Mouse (Mus musculus) cerebellum, adult 11-12 months (tissue): ENCODE measurements around the gene Fam161b.
"Not testable (repeated sequence)": the region's sequence is repeated elsewhere in the genome, so short reads cannot be mapped to it uniquely, and the experiment has no call there.

Experiments used
- DNase-seq: peaks from one replicate; pipeline ENCODE4 v3.0.0; 2022

Gene Fam161b

DNA sequence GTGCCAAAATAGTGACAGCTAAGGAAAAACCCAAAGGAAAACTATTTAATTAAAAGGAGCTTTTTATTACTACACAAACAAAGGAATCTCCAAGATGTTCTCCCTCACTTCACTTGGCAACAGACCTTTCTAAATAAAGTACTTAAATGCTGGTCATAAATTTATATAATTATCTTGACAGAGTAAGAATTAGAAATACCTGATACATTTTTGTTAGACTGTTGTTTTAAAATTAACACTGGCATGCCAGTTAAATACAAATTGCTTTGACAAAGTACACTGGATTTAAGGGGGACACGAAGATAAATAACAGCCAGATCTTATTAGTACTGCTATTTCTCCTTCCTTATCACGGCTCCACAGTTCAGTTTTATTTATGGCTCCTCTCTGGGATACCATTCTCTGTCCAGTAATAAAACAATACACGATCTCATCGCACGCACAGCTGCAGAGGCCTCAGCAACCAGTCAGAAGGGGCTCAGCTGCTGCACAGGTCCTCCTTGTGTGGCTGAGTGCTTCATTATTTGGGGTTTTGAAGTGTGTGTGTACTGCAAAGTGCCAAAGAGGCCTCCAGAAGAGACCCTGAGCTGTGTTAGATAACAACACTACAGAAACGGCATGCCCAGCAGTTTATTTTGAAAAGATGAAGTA is 12.3 kb upstream of the Fam161b start:
- DNase-seq: no peak

DNA sequence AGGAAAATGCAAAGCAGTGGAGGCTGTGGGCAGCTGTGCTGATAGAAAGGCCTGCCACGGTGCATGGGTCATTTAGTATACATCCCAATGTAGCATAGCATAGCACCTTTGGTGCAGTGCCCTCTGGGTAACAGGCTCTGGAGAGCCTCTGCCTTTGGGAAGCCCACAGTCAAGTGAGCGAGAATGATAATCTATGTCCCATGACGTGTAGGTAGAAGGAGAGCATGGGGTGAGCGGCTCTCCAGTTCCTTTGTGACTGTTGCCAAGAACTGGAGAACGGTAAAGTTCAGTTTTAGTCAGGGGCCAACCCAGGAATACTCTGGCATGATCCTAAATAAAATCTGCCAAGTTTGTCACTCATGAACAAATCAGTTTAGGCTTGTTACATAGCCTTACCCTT is 10.0 kb upstream of the Fam161b start:
- no peak for DNase-seq

DNA sequence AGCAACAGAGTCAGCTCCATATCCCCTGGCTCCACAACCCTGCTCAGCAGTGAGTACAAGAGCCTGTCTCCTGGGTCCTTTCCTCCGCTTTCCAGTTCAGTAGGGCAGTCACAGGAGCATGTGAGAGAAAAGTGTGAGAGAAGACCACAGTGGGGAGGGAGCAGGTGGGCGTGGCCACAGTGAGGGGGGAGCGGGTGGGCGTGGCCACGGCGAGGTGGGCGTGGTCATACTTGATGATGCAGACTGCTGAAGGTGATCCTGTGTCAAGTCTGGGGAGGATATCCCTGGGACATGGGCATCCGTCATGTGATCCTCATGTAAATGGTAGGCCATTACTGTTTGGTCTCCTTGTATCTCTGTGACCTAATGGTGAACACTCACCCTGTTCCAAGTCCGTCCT is 5.3 kb upstream of the Fam161b start:
- DNase-seq: no peak

DNA sequence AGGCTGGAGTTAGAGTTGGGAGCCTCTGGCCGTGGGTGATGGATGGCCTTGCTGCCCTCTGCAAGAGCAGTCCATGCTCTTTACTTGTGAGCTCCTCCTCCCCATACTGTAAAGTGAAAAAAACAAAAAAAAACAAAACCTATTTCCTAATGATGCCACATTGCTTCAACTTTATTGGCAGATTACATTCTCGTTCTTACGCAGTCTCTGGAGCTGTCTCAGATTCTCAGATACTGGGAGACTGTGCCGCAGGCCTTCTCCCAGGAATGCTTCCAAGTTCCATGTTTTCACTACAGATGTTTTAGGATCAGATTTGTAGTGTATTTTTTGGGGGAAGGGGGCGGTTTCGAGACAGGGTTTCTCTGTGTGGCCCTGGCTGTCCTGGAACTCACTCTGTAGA is 3.5 kb upstream of the Fam161b start:
- DNase-seq: no peak

DNA sequence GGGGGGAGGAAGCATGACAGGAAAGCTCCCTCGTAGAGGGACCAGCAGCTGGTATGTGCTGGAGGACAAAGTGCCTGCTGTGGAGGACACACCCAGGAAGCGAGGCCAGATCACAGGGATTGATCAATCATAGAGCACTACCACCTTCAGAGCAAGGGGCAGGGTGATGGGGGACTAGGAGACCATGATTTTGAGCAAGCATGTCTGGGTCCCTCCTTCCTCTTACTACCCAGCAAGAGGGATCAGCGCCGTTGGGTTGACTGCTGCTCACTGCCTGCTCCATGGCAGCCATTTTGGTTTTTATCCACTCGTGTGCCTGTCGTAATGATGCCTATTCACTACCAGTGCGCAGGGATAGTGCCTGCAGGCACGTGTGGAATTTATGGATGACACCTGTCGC is 2.7 kb upstream of the Fam161b start:
- no peak for DNase-seq

DNA sequence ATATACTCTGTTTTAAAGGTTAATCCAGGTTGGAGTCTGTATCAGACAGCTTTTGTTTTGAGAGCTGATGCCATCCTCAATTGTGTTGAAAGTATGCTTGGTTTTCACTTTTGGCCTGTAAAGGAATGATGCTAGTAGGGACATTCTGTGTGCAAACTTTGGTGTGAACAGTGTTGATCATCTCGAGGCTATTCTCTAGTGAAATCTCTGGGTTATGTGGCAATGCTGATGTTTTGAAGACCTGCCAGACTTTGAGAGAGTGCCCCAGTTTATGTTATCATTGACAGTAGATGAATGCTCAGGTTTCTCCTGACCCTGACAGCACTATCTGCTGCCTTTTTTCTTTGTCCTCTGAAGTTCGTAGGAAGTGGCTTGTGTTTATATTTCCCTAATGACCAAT is 1.2 kb upstream of the Fam161b start:
- no peak for DNase-seq

DNA sequence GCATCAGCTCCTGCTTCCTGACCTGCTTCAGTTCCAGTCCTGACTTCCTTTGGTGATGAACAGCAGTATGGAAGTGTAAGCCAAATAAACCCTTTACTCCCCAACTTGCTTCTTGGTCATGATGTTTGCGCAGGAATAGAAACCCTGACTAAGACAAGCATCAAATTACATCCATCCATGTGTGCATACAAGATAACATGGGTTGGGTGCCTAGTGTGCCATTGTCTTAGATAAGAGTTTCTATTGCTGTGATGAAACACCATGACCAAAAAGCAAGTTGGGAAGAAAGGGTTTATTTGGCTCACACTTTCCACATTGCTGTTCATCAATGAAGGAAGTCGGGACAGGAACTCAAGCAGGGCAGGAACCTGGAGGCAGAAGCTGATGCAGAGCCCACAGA is 2.9 kb downstream of the Fam161b start:
- DNase-seq: not testable (repeated sequence)

DNA sequence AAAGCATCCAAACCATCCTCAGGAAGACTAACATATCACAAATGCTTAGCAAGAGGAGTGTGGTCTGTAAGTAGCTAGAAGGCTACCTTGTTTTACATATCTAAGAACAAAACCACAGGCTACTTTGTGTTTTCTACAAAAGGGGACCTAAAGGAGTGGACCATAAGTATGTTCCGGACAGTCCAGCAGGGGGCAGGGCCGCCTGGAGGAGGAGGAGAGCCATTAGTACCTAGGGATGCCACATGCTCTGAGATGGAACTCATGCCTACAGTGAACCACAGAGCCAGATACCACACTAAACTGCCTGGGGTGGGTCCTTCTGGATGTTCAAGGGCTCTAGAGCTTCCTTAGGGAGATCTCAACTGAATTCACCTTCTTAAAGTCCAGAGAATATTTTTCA is 14.4 kb downstream of the Fam161b start:
- DNase-seq: no peak

DNA sequence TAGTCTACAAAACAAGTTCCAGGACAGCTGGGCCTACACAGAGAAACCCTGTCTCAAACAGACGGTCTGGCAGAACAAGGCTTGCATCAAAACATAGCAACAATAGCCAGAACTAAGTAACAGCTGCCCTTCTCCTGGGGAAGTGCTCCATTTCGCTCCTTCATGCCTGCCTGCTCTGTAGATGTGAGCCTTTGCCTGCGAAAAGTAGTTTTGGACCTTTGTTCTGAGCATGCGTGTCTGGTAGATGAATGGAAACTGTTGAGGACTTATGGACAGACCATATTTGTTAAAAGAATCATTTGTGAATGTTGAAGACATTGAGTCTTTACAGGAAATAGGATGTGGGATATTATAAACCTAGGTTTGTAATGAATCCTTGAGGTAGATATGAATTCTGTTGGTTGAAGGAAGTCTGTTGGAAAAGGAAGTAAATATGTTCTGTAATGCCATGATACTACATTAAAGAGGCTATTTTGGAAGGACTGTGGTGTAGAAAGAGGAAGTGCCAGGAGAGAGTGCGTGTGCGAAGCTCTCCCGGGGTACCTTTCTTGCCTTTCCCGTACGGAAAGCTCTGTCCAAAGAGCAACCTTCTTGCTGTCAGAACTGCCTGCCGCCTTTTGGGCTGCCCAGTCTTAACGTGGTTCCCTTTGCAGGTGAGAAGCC is 24.5 kb downstream of the Fam161b start:
- DNase-seq: no peak

DNA sequence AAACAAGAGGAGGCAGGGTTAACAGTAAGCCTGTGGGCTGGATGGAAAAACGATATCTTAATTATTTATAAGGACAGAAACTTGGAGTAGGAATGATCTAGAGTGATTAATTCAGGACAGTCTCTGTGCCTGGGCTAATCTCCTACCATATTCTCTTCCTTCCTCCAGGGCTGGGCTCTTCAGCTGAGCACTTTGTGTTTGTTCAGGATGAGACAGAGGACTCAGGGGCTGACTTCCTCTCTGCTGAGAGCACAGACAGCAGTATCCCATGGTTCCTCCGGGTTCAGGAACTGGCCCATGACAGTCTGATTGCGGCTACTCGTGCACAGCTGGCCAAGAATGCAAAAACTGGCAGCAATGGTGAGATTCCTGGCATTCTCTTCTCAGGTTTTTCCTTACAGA is 34.5 kb downstream of the Fam161b start:
- DNase-seq: no peak

DNA sequence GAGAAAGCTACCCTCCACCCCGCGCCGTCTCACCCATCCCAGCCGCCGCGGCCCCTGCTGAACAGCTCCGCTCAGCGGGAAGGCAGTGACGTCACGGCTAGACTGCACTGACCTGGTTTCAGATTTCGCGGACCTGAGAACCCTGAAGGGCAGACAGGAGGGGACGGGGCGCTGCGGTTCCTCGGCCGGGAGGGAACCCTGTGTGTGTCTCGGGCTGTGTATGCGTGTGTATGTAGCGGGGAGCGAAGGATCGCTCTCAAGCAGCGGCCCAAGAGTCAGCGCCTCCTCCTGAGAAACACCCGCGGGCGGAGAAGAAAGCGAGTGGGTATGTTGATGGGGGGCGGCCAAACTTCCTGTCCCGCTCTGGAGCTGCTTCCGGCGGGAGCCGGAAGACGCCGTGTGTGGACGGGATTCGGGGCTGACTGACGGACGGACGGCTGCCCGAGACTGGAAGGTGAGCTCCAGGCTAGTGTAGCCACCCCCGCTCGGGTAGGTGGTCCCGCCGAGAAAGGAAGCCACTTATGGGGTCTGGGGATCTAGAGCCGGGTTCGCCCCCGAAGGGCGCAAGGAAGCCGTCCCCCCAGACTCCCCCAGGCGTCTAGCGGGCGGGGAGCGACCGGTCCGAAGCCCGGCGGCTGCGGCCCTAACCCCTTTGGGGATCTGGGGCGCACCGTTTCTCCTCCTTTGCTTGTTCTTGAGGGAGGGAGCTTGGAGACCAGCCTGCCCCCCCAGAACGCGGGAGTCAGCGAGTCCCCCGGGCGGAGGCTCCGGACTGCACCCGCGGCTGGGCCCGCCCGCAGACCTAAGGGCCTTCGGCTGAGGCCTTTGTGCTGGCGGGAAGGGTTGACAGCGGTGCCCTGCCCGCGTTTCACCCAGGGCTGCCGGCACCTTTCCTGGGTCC is 44.7 kb downstream of the Fam161b start, which contains the start of gene Zfp410:
Gene Zfp410, plus strand, starts transcription at position 132 of the 901 bp plus-strand sequence.
- peak; percentile 85 for DNase-seq

DNA sequence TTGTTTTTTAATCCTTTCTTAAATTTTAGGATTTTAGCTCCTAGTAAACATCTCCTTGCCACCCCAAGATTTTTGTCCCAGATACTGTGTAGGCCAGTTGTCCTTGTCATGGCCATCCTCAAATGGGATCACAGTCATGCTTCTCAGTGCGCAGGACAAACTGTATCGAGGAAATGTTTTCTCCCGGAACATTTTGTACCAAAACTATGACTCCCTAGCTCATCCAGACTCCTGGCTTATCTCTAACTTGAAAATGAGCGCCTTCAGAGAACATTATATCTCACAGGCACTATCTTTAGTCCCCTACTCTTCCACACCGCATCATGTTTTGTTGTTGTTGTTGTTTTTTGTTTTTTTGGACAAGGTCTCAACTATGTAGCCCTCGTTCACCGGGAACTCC is 45.6 kb downstream of the Fam161b start:
- DNase-seq: no peak

DNA sequence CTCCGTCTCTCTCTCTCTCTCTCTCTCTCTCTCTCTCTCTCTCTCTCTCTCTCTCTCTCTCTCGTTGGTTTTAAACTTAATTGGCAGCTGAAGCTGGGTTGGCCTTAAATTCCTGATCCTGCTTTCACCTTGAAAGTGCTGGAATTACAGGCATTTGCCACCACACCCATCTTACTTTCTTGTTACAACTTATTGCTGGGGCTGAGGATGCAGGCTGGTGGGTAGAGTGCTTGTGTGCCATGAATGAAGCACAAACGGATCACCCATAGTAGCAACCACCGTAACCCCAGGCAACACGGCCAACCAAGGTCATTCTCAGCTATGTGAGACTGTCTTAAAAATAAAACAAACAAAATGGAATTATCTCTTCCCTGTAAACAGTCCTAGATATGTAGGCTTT is 50.3 kb downstream of the Fam161b start:
- no peak for DNase-seq

DNA sequence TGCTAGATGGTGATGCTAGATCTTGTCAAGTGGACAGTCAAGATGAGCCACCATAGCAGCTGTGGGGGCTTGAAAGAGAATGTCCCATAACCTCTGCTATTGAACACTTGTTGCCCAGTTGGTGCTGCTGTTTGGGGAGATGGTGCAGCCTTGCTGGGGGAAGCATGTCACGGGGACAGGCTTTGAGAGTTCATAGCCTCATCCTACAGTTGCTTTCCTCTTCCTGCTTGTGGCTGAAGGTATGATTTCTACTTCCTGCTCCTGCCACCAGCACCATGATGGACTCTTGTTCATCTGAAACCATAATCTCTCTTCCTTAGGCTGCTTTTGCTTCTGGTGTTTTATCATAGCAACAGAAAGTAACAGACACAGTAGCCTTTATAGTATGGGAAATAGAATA is 57.1 kb downstream of the Fam161b start:
- DNase-seq: no peak

DNA sequence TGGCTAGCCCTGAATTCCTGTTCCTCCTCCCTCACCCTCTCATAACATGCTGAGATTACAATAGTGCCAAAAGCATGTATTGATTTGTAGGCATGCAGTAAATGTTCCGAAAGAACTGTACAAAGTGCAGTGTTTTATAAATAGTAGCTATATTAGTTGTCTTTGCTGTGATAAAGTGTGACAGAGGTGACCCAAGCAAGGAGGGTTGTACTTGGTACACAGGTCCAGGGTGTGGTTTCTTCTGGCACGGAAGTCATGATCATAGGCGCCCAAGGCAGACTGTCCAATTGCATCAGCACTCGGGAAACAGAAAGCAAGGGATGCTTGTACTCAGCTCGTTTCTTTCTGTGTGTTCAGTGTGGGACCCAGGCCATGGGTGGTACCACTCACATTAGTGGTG is 57.5 kb downstream of the Fam161b start:
- DNase-seq: no peak

DNA sequence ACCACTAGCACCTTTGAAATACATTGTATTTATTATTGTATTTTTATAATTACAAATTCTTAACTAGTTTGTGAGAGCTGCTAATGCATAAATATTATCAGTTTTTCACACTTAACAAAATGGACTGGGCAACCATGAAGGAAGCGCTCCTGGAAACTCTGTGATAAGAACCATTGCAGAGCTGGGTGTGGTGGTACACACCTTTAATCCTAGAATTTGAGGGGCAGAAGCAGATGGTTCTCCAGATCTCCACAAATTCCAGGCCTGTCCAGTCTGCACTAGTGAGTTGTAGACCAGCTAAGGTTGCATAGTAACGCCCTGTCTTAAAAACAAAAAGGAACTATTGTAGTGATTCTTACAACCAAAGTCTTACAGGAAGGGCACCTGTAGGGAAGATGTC is 62.4 kb downstream of the Fam161b start:
- DNase-seq: no peak

DNA sequence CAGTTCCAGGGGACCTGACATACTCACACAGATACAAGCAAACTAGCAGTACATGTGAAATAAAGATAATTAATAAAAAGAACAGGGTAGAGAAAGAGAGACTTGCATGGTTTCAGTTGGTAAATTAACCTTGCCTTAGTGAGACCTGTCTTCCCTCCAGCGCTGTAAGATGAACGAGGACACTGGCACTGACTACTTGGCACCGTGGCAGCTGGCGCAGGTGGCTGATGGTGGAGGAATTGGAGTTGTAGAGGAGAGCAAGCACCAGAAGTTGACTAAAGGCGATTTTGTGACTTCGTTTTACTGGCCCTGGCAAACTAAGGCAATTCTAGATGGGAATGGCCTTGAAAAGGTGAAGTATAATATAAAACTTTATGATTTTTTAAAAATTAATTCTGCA is 63.8 kb downstream of the Fam161b start:
- no peak for DNase-seq
